Mouse (Mus musculus): ENCODE measurements at regions not wholly inside any gene's neighbourhood (a gene's known extent, or its start where the extent isn't known, plus 50 kb on each side); places are given as distances from the start of the nearest gene placed in this dataset.
A peak's percentile ranks its signal among the peaks of the same experiment; 100 is the strongest.

GRCm38 (mm10) chr12:79993821-79994571 lies 118.8 kb downstream of the Zfp36l1 start:
- no peaks in the 10 kb centered on the region for H3K79me2 ChIP-seq (ENCODE audit: control insufficient read depth, insufficient read depth, low read length)
- no peaks in the 10 kb centered on the region for H3K36me3 ChIP-seq (ENCODE audit: control insufficient read depth, insufficient read depth, low read length)
- H3K4me3 ChIP-seq (ENCODE audit: insufficient read depth, low read depth, low read length) = no peak overlapping the region
- H3K9ac ChIP-seq (ENCODE audit: low read depth, low read length) = no peak overlapping the region
- peaks cover 10% of the 10 kb centered on the region for H3K4me1 ChIP-seq (ENCODE audit: control insufficient read depth, insufficient read depth, low read length)
- DNase-seq (ENCODE audit: extremely low read depth, low read depth, low spot score) = peak; percentile 28
- TF ChIP-seq POLR2A (IDR thresholded peaks at IDR 0.05; ENCODE audit: extremely low read depth, insufficient read depth, low read length) = no peak
- no peak for TF ChIP-seq CTCF (IDR thresholded peaks at IDR 0.05; ENCODE audit: low read depth, low read length)
- H3K27me3 ChIP-seq (ENCODE audit: control insufficient read depth, insufficient read depth, low read length) = no peaks in the 10 kb centered on the region
- peak overlapping the region; percentile 18; the same call in 1 of the 2 replicates for H3K27ac ChIP-seq (replicated peaks; ENCODE audit: insufficient read depth, low read depth, low read length)
- 72% methylated on average over 5 of the region's 5 CpGs for WGBS

- no peaks in the 10 kb centered on the region for H3K27me3 ChIP-seq (ENCODE audit: control insufficient read depth, insufficient read depth, low read length)
- H3K4me3 ChIP-seq (ENCODE audit: insufficient read depth, low read depth, low read length) = no peak overlapping the region
- DNase-seq (ENCODE audit: extremely low read depth, low read depth, low spot score) = no peak
- no peak overlapping the region for H3K27ac ChIP-seq (replicated peaks; ENCODE audit: insufficient read depth, low read depth, low read length)
- 94% methylated on average over 5 of the region's 5 CpGs for WGBS
- no peaks in the 10 kb centered on the region for H3K36me3 ChIP-seq (ENCODE audit: control insufficient read depth, insufficient read depth, low read length)
- H3K4me1 ChIP-seq (ENCODE audit: control insufficient read depth, insufficient read depth, low read length) = peaks cover 7% of the 10 kb centered on the region; the same call in 1 of the 2 replicates
- H3K79me2 ChIP-seq (ENCODE audit: control insufficient read depth, insufficient read depth, low read length) = no peaks in the 10 kb centered on the region
- no peak overlapping the region for H3K9ac ChIP-seq (ENCODE audit: low read depth, low read length)
- TF ChIP-seq POLR2A (IDR thresholded peaks at IDR 0.05; ENCODE audit: extremely low read depth, insufficient read depth, low read length) (no peak), CTCF (IDR thresholded peaks at IDR 0.05; ENCODE audit: low read depth, low read length) (no peak)
These were observed 121.5 kb downstream of the Zfp36l1 start for GRCm38 (mm10) chr12:79991279-79991678.

- H3K27me3 ChIP-seq (ENCODE audit: control insufficient read depth, insufficient read depth, low read length) = no peaks in the 10 kb centered on the region
- no peak overlapping the region for H3K27ac ChIP-seq (replicated peaks; ENCODE audit: insufficient read depth, low read depth, low read length)
- H3K9ac ChIP-seq (ENCODE audit: low read depth, low read length) = no peak overlapping the region
- no peak for DNase-seq (ENCODE audit: extremely low read depth, low read depth, low spot score)
- no peaks in the 10 kb centered on the region for H3K79me2 ChIP-seq (ENCODE audit: control insufficient read depth, insufficient read depth, low read length)
- WGBS = 91% methylated on average over 4 of the region's 4 CpGs
- H3K4me3 ChIP-seq (ENCODE audit: insufficient read depth, low read depth, low read length) = no peak overlapping the region
- H3K36me3 ChIP-seq (ENCODE audit: control insufficient read depth, insufficient read depth, low read length) = no peaks in the 10 kb centered on the region
- TF ChIP-seq CTCF (IDR thresholded peaks at IDR 0.05; ENCODE audit: low read depth, low read length) = no peak
- TF ChIP-seq POLR2A (IDR thresholded peaks at IDR 0.05; ENCODE audit: extremely low read depth, insufficient read depth, low read length) = no peak
- peaks cover 7% of the 10 kb centered on the region; the same call in 1 of the 2 replicates for H3K4me1 ChIP-seq (ENCODE audit: control insufficient read depth, insufficient read depth, low read length)
These were observed 122.1 kb downstream of the Zfp36l1 start for GRCm38 (mm10) chr12:79990751-79991150.

- no peak overlapping the region for H3K9ac ChIP-seq (ENCODE audit: low read depth, low read length)
- no peak for DNase-seq (ENCODE audit: extremely low read depth, low read depth, low spot score)
- H3K27me3 ChIP-seq (ENCODE audit: control insufficient read depth, insufficient read depth, low read length) = no peaks in the 10 kb centered on the region
- H3K27ac ChIP-seq (replicated peaks; ENCODE audit: insufficient read depth, low read depth, low read length) = no peak overlapping the region
- peaks cover 4% of the 10 kb centered on the region; the same call in 1 of the 2 replicates for H3K4me1 ChIP-seq (ENCODE audit: control insufficient read depth, insufficient read depth, low read length)
- TF ChIP-seq POLR2A (IDR thresholded peaks at IDR 0.05; ENCODE audit: extremely low read depth, insufficient read depth, low read length) = no peak
- no peak for TF ChIP-seq CTCF (IDR thresholded peaks at IDR 0.05; ENCODE audit: low read depth, low read length)
- no peaks in the 10 kb centered on the region for H3K79me2 ChIP-seq (ENCODE audit: control insufficient read depth, insufficient read depth, low read length)
- no peak overlapping the region for H3K4me3 ChIP-seq (ENCODE audit: insufficient read depth, low read depth, low read length)
- WGBS = 83% methylated on average over 9 of the region's 9 CpGs
- H3K36me3 ChIP-seq (ENCODE audit: control insufficient read depth, insufficient read depth, low read length) = no peaks in the 10 kb centered on the region
These were observed 123.2 kb downstream of the Zfp36l1 start for GRCm38 (mm10) chr12:79989582-79990110.

- no peaks in the 10 kb centered on the region for H3K36me3 ChIP-seq (ENCODE audit: control insufficient read depth, insufficient read depth, low read length)
- 89% methylated on average over 11 of the region's 11 CpGs for WGBS
- no peak overlapping the region for H3K4me3 ChIP-seq (ENCODE audit: insufficient read depth, low read depth, low read length)
- no peaks in the 10 kb centered on the region for H3K4me1 ChIP-seq (ENCODE audit: control insufficient read depth, insufficient read depth, low read length)
- H3K27me3 ChIP-seq (ENCODE audit: control insufficient read depth, insufficient read depth, low read length) = no peaks in the 10 kb centered on the region
- no peak overlapping the region for H3K9ac ChIP-seq (ENCODE audit: low read depth, low read length)
- no peaks in the 10 kb centered on the region for H3K79me2 ChIP-seq (ENCODE audit: control insufficient read depth, insufficient read depth, low read length)
- TF ChIP-seq CTCF (IDR thresholded peaks at IDR 0.05; ENCODE audit: low read depth, low read length) = no peak
- no peak for DNase-seq (ENCODE audit: extremely low read depth, low read depth, low spot score)
- no peak overlapping the region for H3K27ac ChIP-seq (replicated peaks; ENCODE audit: insufficient read depth, low read depth, low read length)
These were observed 124.1 kb downstream of the Zfp36l1 start for GRCm38 (mm10) chr12:79988401-79989358.
